Mouse (Mus musculus) C2C12 (cell line): ENCODE measurements around the gene Nectin2. TPM values are rescaled to one million over a fixed set of nuclear protein-coding genes. Genes with fewer than 3 reads are reported as not detected.
A peak's percentile ranks its signal among the peaks of the same experiment; 100 is the strongest.
"Not testable (repeated sequence)": the region's sequence is repeated elsewhere in the genome, so short reads cannot be mapped to it uniquely, and the experiment has no call there.

Source experiments
- H3K27me3 ChIP-seq: one replicate; pipeline ENCODE4 v1.6.1; 2011; ENCODE audit not compliant: control insufficient read depth, insufficient read depth, insufficient read length
- H3K36me3 ChIP-seq: one replicate; pipeline ENCODE4 v1.6.1; 2011; ENCODE audit not compliant: control insufficient read depth, insufficient read depth
- H3K4me3 ChIP-seq: one replicate; pipeline ENCODE4 v1.5.1; 2011; ENCODE audit warnings: mild to moderate bottlenecking, control low read depth; ENCODE audit not compliant: poor library complexity, insufficient read depth, severe bottlenecking
- H3K79me2 ChIP-seq: one replicate; pipeline ENCODE4 v1.6.1; 2011; ENCODE audit not compliant: control insufficient read depth, insufficient read depth
- H3K79me3 ChIP-seq: one replicate; pipeline ENCODE4 v1.6.1; 2011; ENCODE audit warnings: low read depth, control low read depth
- H3ac ChIP-seq: one replicate; pipeline ENCODE3; 2011; ENCODE audit warnings: low read depth; ENCODE audit not compliant: control insufficient read depth, insufficient read length
- CEBPB ChIP-seq: IDR thresholded peaks from one replicate; pipeline ENCODE4 v1.6.1; 2011; ENCODE audit warnings: low read depth, mild to moderate bottlenecking, control low read depth, moderate library complexity
- CTCF ChIP-seq: IDR thresholded peaks from one replicate; pipeline ENCODE4 v1.5.1; 2011; ENCODE audit not compliant: control insufficient read depth, insufficient read depth, insufficient read length
- FOSL1 ChIP-seq: IDR thresholded peaks from one replicate; pipeline ENCODE4 v1.8.0; 2011; ENCODE audit warnings: mild to moderate bottlenecking, low read length; ENCODE audit not compliant: poor library complexity, insufficient read depth, severe bottlenecking
- MAX ChIP-seq: IDR thresholded peaks from one replicate; pipeline ENCODE4 v1.6.1; 2011; ENCODE audit warnings: mild to moderate bottlenecking, control low read depth
- MYOD1 ChIP-seq: IDR thresholded peaks from one replicate; pipeline ENCODE4 v1.6.1; 2011; ENCODE audit warnings: low read depth; ENCODE audit not compliant: control insufficient read depth, insufficient read length
- MYOG ChIP-seq: IDR thresholded peaks from one replicate; pipeline ENCODE4 v1.6.1; 2011; ENCODE audit not compliant: control insufficient read depth, insufficient read length; ENCODE audit errors: extremely low read depth
- USF1 ChIP-seq: IDR thresholded peaks from one replicate; pipeline ENCODE4 v1.6.1; 2011; ENCODE audit warnings: low read depth, mild to moderate bottlenecking, control low read depth, moderate library complexity
- long read RNA-seq, 2 experiments: library from polyadenylated mRNA; unstranded; transcript quantifications; one replicate each; pipeline ENCODE4 v2.0.0; 2019 to 2020
- polyA plus RNA-seq: library from polyadenylated mRNA; unstranded; fragments of >200 nt; fragmentation: generic; extraction: Trizol; gene quantifications from one replicate; pipeline ENCODE4 v1.2.1, GENCODE M21; 2012; ENCODE audit warnings: missing spikeins

The Nectin2 gene
- 26.7 TPM for polyA plus RNA-seq
- long read RNA-seq, experiment 1, transcript Nectin2-202 (6 exons, 1,955 nt), result major isoform, 14 of 18 reads
- long read RNA-seq, experiment 1, partial matches to known transcripts, result 3 of 18 reads
- long read RNA-seq, experiment 1, other reads (novel, unspliced or antisense), result 1 of 18 reads
- long read RNA-seq, experiment 2, transcript Nectin2-202 (6 exons, 1,955 nt), result major isoform, 102 of 120 reads
- long read RNA-seq, experiment 2, transcript Nectin2-201 (9 exons, 2,735 nt), result minor isoform, 11 of 120 reads
- long read RNA-seq, experiment 2, partial matches to known transcripts, result 1 of 120 reads
- long read RNA-seq, experiment 2, other reads (novel, unspliced or antisense), result 6 of 120 reads

DNA sequence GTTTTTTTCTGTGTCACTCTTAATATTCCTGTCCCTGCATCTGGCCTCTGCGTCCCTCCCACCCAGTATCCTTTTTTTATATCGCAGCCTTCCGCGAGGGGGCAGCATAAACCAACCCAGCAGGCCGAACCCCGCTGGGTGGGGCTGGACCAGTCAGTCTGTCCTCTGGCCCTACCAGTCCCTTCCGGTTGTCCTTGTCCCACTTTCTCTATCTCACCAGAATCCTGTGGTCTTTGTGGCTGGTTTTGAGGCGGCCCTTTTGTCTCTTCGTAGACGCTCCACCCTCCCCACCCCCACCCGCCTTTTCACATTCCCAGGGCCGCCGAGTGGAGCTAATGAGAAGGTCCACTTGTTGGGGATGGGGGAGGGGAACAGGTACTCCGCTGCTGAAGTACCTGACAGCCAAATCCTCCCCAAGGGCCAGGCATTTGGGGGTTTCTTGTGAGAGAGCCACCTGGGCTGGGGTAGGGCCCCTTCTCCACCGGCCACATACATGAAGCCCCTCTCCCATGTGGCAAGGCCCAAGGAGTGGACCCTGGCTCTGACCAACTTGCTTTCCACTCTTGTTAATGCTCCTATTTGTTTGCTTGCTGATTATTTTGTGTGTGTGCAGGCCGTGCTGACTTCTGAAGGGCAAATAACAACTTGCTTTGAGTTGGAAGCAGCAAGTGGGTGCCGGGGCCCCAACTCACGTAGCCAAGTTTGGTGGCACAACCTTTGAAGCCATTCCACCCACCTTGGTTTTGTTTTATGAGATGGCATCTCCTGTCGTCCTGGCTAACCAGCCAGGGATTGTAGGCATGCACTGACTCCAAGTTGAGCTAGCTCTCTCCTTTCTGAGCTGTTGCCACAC, at the start of gene Nectin2:
TSS of gene Nectin2 (minus strand) at position 267 of the 853 bp plus-strand sequence.
- Histone ChIP-seq H3K79me2 (no peaks in the 10 kb centered on the region), H3K27me3 (no peaks in the 10 kb centered on the region), H3K4me3 (peak within 1 kb of the TSS; percentile 42), H3ac (peak within 1 kb of the TSS; percentile 92), H3K36me3 (no peaks in the 10 kb centered on the region), H3K79me3 (no peaks in the 10 kb centered on the region)
- TF ChIP-seq USF1 (no peak), CTCF (peak; percentile 43)

DNA sequence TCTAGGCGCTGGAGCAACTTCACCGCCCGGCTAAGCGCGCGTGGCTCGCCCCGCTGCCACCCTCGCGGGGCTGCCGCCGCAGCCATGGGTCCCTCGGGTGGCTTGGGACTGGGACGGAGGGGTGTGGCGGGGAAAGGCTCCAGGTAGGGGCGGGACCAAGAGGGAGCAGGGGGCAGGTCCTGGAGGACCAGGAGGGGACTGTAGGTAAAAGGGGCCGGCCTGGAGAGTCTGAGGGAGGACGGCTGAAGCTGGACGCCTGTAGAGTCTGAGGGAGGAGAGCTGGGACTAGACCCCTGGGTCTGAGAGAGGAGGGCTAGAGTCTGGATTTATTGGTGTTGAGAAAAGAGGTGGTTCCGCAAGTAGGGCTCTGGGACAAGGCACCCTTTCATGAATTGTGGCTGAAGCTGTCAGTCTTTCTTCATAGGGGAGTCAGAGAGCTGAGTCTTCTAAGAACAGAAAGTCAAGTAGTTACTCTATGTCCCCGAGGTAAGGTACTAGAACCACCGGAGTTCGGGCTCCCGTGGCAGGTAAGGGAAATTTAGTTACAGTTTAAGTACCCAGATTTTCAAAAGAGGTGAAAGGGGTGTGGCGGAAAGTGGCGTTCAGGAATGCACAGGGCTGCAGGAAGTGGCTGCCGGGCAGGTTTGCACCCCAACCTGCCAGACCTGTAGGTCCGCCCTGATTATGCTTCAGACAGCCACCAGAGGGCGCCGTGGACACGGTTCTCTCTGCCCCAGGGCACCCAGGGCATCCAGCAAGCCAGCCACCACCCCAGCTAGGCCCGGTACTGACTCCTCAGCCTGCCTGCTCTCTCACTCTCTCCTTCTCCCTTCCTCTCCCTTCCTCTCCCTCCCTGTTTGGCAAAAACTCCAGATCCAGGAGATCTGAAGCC, 46.7 kb upstream of the Nectin2 start, which contains the start of gene Cblc:
TSS of gene Cblc (minus strand) at position 113 of the 892 bp plus-strand sequence.
- TF ChIP-seq FOSL1 (no peak), CTCF (peak; percentile 95), MYOG (no peak)
- Histone ChIP-seq H3K27me3 (peaks cover 13% of the 10 kb centered on the region), H3K79me2 (no peaks in the 10 kb centered on the region), H3K36me3 (no peaks in the 10 kb centered on the region), H3K79me3 (no peaks in the 10 kb centered on the region), H3ac (no peak within 1 kb of the TSS), H3K4me3 (no peak within 1 kb of the TSS)

DNA sequence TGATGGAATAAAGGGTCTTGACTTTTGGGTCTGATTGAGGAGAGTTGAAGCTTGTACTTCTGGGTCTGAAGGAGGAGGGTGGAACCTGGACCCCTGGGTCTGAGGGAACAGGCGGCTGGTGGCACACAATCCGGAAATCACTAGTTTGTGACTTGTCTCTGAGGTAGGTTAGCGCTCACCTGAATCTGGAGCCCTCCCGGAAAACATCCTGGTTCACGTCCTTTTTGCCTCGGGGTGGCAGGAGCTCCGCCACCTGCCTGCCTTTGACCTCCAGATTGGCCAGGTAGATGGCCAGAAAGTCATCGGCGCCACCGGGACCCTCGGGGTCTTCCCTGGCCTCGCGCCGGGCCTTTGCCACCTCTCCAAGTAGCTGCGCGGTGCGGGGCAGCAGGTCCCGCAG, 46.0 kb upstream of the Nectin2 start:
- Histone ChIP-seq H3K4me3 (no peak overlapping the region), H3K79me2 (no peaks in the 10 kb centered on the region)

DNA sequence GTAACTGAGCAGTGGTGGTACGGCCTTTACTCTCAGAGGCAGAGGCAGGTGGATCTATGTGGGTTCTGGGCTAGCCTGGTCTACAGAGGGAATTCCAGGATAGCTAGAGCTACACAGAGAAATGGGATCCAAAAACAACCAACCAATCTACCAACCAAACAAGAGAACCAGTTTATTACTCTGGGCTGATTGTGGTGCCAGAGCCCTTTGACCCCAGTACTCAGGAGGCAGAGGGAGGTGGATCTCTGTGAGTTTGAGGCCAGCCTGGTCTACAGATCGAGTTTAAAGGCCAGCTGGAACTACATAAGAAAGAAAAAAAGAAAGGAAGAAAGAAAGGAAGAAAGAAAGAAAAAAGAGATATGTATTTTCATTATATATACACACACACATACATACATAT, 45.0 kb upstream of the Nectin2 start:
- TF ChIP-seq MAX (no peak), CEBPB (no peak), CTCF (no peak), USF1 (no peak), MYOD1 (no peak), MYOG (no peak), FOSL1 (no peak)
- no peak overlapping the region for H3K4me3 ChIP-seq

More for the DNA sequence above, 46.0 kb upstream of the Nectin2 start:
- H3K36me3 ChIP-seq, result no peaks in the 10 kb centered on the region
- peaks cover 13% of the 10 kb centered on the region for H3K27me3 ChIP-seq
- no peak overlapping the region for H3ac ChIP-seq
- TF ChIP-seq USF1 (no peak), CEBPB (no peak), CTCF (no peak), MYOG (no peak), FOSL1 (no peak), MYOD1 (no peak), MAX (no peak)
- no peaks in the 10 kb centered on the region for H3K79me3 ChIP-seq

GRCm38 (mm10) chr7:19792701-19793630, 42.7 kb upstream of the Nectin2 start:
- Histone ChIP-seq H3K27me3 (peaks cover 13% of the 10 kb centered on the region), H3K4me3 (no peak overlapping the region), H3K36me3 (no peaks in the 10 kb centered on the region), H3K79me2 (no peaks in the 10 kb centered on the region), H3ac (no peak overlapping the region), H3K79me3 (no peaks in the 10 kb centered on the region)
- TF ChIP-seq USF1, result no peak
- TF ChIP-seq MYOG, result no peak
- TF ChIP-seq MYOD1, result no peak
- no peak for TF ChIP-seq FOSL1
- no peak for TF ChIP-seq CEBPB
- no peak for TF ChIP-seq MAX
- no peak for TF ChIP-seq CTCF

More for the DNA sequence above, 45.0 kb upstream of the Nectin2 start:
- H3K79me3 ChIP-seq, result no peaks in the 10 kb centered on the region
- H3ac ChIP-seq, result no peak overlapping the region
- no peaks in the 10 kb centered on the region for H3K79me2 ChIP-seq
- no peaks in the 10 kb centered on the region for H3K36me3 ChIP-seq
- H3K27me3 ChIP-seq, result peaks cover 13% of the 10 kb centered on the region

- not testable (repeated sequence) for H3K79me3 ChIP-seq, H3K27me3 ChIP-seq, H3ac ChIP-seq, H3K36me3 ChIP-seq, H3K4me3 ChIP-seq, H3K79me2 ChIP-seq
Measured at GRCm38 (mm10) chr7:19791504-19791903, 41.2 kb upstream of the Nectin2 start.
